Mouse (Mus musculus) myocyte (in vitro differentiated cells): Measurements from ENCODE around the gene Chst12.

Experiments
- E2F4 ChIP-seq: IDR thresholded peaks from one replicate; pipeline ENCODE4 v1.6.1; 2011; ENCODE audit warnings: mild to moderate bottlenecking, control low read depth, moderate library complexity; ENCODE audit not compliant: insufficient read depth
- USF1 ChIP-seq: IDR thresholded peaks from one replicate; pipeline ENCODE4 v1.6.1; 2011; ENCODE audit warnings: low read depth, mild to moderate bottlenecking, control low read depth, moderate library complexity

DNA sequence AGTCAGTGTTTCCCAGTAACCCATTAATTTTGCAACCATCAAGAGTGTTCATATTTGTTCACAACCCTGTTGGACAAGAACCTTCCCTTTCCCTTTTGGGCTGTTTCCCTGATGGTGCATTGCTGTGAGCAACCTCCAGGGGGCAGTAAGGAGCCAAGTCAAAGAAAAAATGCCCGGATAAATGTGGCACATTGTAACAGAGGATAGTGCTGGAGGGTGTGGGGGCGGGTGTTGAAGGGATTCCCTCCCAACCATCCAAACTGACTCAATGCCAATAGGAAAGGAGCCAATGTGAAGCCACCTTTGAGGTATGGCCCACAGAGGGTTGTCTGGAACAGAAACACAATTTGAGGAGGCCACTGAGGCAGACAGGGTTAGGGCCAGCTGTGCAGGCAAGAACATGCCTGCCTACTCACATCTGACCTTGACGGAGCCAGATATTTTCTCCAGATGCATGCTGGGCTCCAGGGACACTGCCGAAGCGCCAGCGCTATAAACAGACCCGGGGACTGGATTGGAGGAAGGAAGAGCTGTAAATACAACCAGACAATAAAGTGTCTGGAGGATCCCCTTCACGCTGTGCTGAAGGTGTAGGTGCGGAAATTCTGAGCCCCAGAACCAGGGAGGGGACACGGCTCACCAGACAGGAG lies 63.1 kb downstream of the Chst12 start:
- TF ChIP-seq USF1, result no peak
- TF ChIP-seq E2F4, result no peak
